Mouse (Mus musculus) cortical plate, adult 2 months (tissue): ENCODE data around the gene Gm9789. TPM values are rescaled to one million over a fixed set of nuclear protein-coding genes. Genes with fewer than 3 reads are reported as not detected.
"Not testable (repeated sequence)": the region's sequence is repeated elsewhere in the genome, so short reads cannot be mapped to it uniquely, and the experiment has no call there.

Experiments
- H3K27ac ChIP-seq: fragments of 200-500 bp; 2 replicates; pipeline ENCODE4 v1.5.1; 2012; ENCODE audit warnings: low read length, control low read depth, inconsistent platforms; ENCODE audit not compliant: insufficient read depth
- H3K4me1 ChIP-seq: fragments of 200-500 bp; 2 replicates; pipeline ENCODE4 v1.6.1; 2011; ENCODE audit warnings: low read length; ENCODE audit not compliant: control insufficient read depth, insufficient read depth
- H3K4me3 ChIP-seq: fragments of 200-500 bp; 2 replicates; pipeline ENCODE4 v1.5.1; 2011; ENCODE audit warnings: mild to moderate bottlenecking, low read length, control low read depth; ENCODE audit not compliant: insufficient read depth
- CTCF ChIP-seq: fragments of 200-500 bp; IDR thresholded peaks from 2 replicates; pipeline ENCODE4 v1.5.1; 2011; ENCODE audit warnings: mild to moderate bottlenecking, control low read depth, low read length; ENCODE audit not compliant: insufficient read depth; ENCODE audit errors: extremely low read depth
- POLR2A ChIP-seq: fragments of 200-500 bp; IDR thresholded peaks from 2 replicates; pipeline ENCODE4 v1.6.1; 2011; ENCODE audit warnings: mild to moderate bottlenecking, low read length, control low read depth; ENCODE audit not compliant: insufficient read depth; ENCODE audit errors: extremely low read depth
- polyA plus RNA-seq: library from polyadenylated mRNA; depleted of rRNA; stranded (reverse); fragments of >200 nt; gene quantifications from 2 replicates; pipeline ENCODE4 v1.2.3, GENCODE M21; 2012; rRNA removed

Gene Gm9789
- polyA plus RNA-seq: not detected in 2 replicates

- Histone ChIP-seq H3K4me3 (no peak within 1 kb of the TSS), H3K27ac (no peak within 1 kb of the TSS), H3K4me1 (no peaks in the 10 kb centered on the region)
- no peak for TF ChIP-seq POLR2A
- no peak for TF ChIP-seq CTCF
These were observed at the start of gene Gm9789 for GRCm38 (mm10) chr16:89157652-89158051. Gm9789 (plus strand) TSS chr16:89157952.

GRCm38 (mm10) chr16:89140551-89140950, 17.2 kb upstream of the Gm9789 start, which contains the start of gene Gm6358:
Gm6358 (plus strand) TSS chr16:89140851.
- Histone ChIP-seq H3K27ac (no peak within 1 kb of the TSS), H3K4me1 (no peaks in the 10 kb centered on the region), H3K4me3 (no peak within 1 kb of the TSS)
- TF ChIP-seq CTCF (no peak), POLR2A (no peak)

GRCm38 (mm10) chr16:89150786-89151185, 7.0 kb upstream of the Gm9789 start, which contains the start of gene Gm10061:
Gm10061 (plus strand) TSS chr16:89151086.
- Histone ChIP-seq H3K4me3 (no peak within 1 kb of the TSS), H3K4me1 (no peaks in the 10 kb centered on the region), H3K27ac (no peak within 1 kb of the TSS)
- TF ChIP-seq POLR2A (no peak), CTCF (no peak)

GRCm38 (mm10) chr16:89169190-89169589, 11.4 kb downstream of the Gm9789 start, which contains the start of gene Gm7735:
Gm7735 (plus strand) TSS chr16:89169490.
- not testable (repeated sequence) for H3K27ac ChIP-seq, H3K4me1 ChIP-seq, H3K4me3 ChIP-seq

GRCm38 (mm10) chr16:89174435-89174834, 16.7 kb downstream of the Gm9789 start, which contains the start of gene 1110057P08Rik:
1110057P08Rik (plus strand) TSS chr16:89174735.
- H3K27ac ChIP-seq: no peak within 1 kb of the TSS
- no peak within 1 kb of the TSS for H3K4me3 ChIP-seq
- H3K4me1 ChIP-seq: no peaks in the 10 kb centered on the region
- TF ChIP-seq POLR2A: no peak
- no peak for TF ChIP-seq CTCF

GRCm38 (mm10) chr16:89188621-89189020, 30.9 kb downstream of the Gm9789 start:
- H3K4me1 ChIP-seq: no peaks in the 10 kb centered on the region
- H3K27ac ChIP-seq: no peak overlapping the region
- H3K4me3 ChIP-seq: no peak overlapping the region
- TF ChIP-seq POLR2A (no peak), CTCF (no peak)

- Histone ChIP-seq H3K4me1 (no peaks in the 10 kb centered on the region), H3K27ac (no peak within 1 kb of the TSS), H3K4me3 (no peak within 1 kb of the TSS)
- TF ChIP-seq POLR2A (no peak), CTCF (no peak)
These were observed 47.8 kb downstream of the Gm9789 start, which contains the start of gene Krtap20-2 for GRCm38 (mm10) chr16:89205561-89205960. Krtap20-2 (plus strand) TSS chr16:89205861.

Other genes starting within 250 kb of the Gm9789 start
- gene Krtap19-9b, start 225.7 kb upstream of the Gm9789 start, polyA plus RNA-seq: not detected in 2 replicates
- gene Krtap16-3, start 195.1 kb upstream of the Gm9789 start, polyA plus RNA-seq: not detected in 2 replicates
- not detected in 2 replicates for gene Krtap22-2, start 147.2 kb upstream of the Gm9789 start, polyA plus RNA-seq
- gene Gm10229, start 142.7 kb upstream of the Gm9789 start, polyA plus RNA-seq: not detected in 2 replicates
- gene Krtap6-1, start 126.3 kb upstream of the Gm9789 start, polyA plus RNA-seq: not detected in 2 replicates
- gene Gm10228, start 116.5 kb upstream of the Gm9789 start, polyA plus RNA-seq: not detected in 2 replicates
- gene Krtap6-5, start 110.1 kb upstream of the Gm9789 start, polyA plus RNA-seq: not detected in 2 replicates
- gene 1110025L11Rik, start 94.0 kb upstream of the Gm9789 start, polyA plus RNA-seq: not detected in 2 replicates
- not detected in 2 replicates for gene Krtap6-3, start 73.9 kb upstream of the Gm9789 start, polyA plus RNA-seq
- not detected in 2 replicates for gene Gm6358, start 17.1 kb upstream of the Gm9789 start, polyA plus RNA-seq
- not detected in 2 replicates for gene Gm10061, start 6.9 kb upstream of the Gm9789 start, polyA plus RNA-seq
- not detected in 2 replicates for gene Gm7735, start 11.5 kb downstream of the Gm9789 start, polyA plus RNA-seq
- gene 1110057P08Rik, start 16.8 kb downstream of the Gm9789 start, polyA plus RNA-seq: not detected in 2 replicates
- gene Krtap20-2, start 47.9 kb downstream of the Gm9789 start, polyA plus RNA-seq: not detected in 2 replicates
- gene Krtap21-1, start 245.9 kb downstream of the Gm9789 start, polyA plus RNA-seq: not detected in 2 replicates